Mouse (Mus musculus): ENCODE results near the gene Mospd1. TPM values are rescaled to one million over a fixed set of nuclear protein-coding genes. Genes with fewer than 3 reads are reported as not detected.

Mospd1 gene
- polyA plus RNA-seq, 1 experiment from 2014 or later: 71.0 TPM

DNA sequence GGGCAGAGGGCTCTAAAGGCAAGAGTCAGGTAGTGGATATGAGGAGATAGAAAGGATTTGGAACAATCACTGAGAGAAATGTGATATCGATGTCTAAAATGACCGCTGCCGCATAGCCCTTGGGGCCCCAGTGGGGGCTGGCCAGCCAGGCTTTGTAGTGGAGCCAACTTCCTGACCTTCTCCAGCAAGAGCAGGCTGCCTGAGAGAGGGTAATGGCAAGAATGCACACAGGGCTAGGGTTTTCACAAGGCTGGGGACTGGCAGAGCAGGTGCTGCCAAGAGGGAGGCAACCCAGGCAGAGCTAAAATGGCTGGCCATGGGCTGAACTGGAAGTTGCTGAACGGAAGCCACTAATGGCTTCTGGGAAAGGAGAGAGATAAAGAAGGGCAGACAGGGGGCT is 49.2 kb downstream of the Mospd1 start:
- H3K4me2 ChIP-seq (ENCODE audit: low read length): no peak overlapping the region
- no peaks in the 10 kb centered on the region for H3K27me3 ChIP-seq (replicated peaks; ENCODE audit: control insufficient read depth, insufficient read depth, low read length)
- no peak overlapping the region for H3K27ac ChIP-seq (ENCODE audit: low read depth, low read length)
- H3K9me3 ChIP-seq (replicated peaks; ENCODE audit: control insufficient read depth, low read length): no peaks in the 10 kb centered on the region
- 90% methylated on average over 4 of the region's 4 CpGs for WGBS
- ATAC-seq (no peak), DNase-seq (ENCODE audit: low spot score) (no peak)
- no peaks in the 10 kb centered on the region for H3K36me3 ChIP-seq (ENCODE audit: control insufficient read depth, insufficient read depth, low read length)
- H3K4me1 ChIP-seq (ENCODE audit: control insufficient read depth, insufficient read depth, low read length): no peaks in the 10 kb centered on the region
- no peak overlapping the region for H3K9ac ChIP-seq (ENCODE audit: low read length)
- H3K4me3 ChIP-seq (ENCODE audit: low read depth, low read length): no peak overlapping the region

DNA sequence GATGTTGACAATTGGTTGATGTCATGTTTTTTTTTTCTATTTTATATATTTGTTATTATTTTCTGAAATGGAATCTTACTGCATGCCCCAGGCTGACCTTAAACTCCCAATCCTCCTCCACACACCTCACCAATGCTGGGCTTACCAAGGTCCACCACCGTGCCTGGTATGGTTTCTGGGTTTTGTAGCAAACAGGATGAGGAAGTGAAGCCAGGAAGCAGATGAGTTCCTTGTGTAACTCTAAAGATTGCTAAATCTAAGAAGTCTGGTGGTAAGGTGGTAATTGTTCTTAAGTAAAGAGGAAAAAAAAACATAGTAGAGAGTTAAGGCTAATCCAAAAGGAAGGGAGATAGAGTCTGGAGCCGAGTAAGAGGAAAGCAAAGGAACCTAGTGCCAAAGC is 49.7 kb downstream of the Mospd1 start:
- H3K4me3 ChIP-seq (ENCODE audit: low read depth, low read length): no peak overlapping the region
- no peak overlapping the region for H3K9ac ChIP-seq (ENCODE audit: low read length)
- no peak overlapping the region for H3K4me2 ChIP-seq (ENCODE audit: low read length)
- DNase-seq (ENCODE audit: low spot score) (no peak), ATAC-seq (no peak)
- 79% methylated on average over 2 of the region's 2 CpGs for WGBS
- H3K9me3 ChIP-seq (replicated peaks; ENCODE audit: control insufficient read depth, low read length): no peaks in the 10 kb centered on the region
- no peaks in the 10 kb centered on the region for H3K36me3 ChIP-seq (ENCODE audit: control insufficient read depth, insufficient read depth, low read length)
- no peaks in the 10 kb centered on the region for H3K4me1 ChIP-seq (ENCODE audit: control insufficient read depth, insufficient read depth, low read length)
- no peaks in the 10 kb centered on the region for H3K27me3 ChIP-seq (replicated peaks; ENCODE audit: control insufficient read depth, insufficient read depth, low read length)
- H3K27ac ChIP-seq (ENCODE audit: low read depth, low read length): no peak overlapping the region

Other genes starting within 250 kb of the Mospd1 start
- 0.71 TPM in 1 of 2 replicates, not detected in the other for gene Plac1, start 130.4 kb downstream of the Mospd1 start, polyA plus RNA-seq (2014; fragmentation: Nextera tagmentation; extraction: Ambion mirVana)
- 4.1 and 5.2 TPM in 2 replicates for gene Fam122b, start 100.7 kb downstream of the Mospd1 start, polyA plus RNA-seq (2014; fragmentation: Nextera tagmentation; extraction: Ambion mirVana)
- gene Fam122c, start 97.1 kb downstream of the Mospd1 start, polyA plus RNA-seq (2014; fragmentation: Nextera tagmentation; extraction: Ambion mirVana): not detected in 2 replicates
- gene Etd, start 64.4 kb upstream of the Mospd1 start, polyA plus RNA-seq (2014; fragmentation: Nextera tagmentation; extraction: Ambion mirVana): not detected in 2 replicates
- gene Rtl8c, start 237.5 kb upstream of the Mospd1 start, polyA plus RNA-seq (2014; fragmentation: Nextera tagmentation; extraction: Ambion mirVana): 131 and 144 TPM in 2 replicates
- not detected in 2 replicates for gene Gm14597, start 238.5 kb upstream of the Mospd1 start, polyA plus RNA-seq (2014; fragmentation: Nextera tagmentation; extraction: Ambion mirVana)

Data from forebrain, embryonic 14.5 days (tissue).